Mouse (Mus musculus): ENCODE measurements around the gene Bdkrb2. TPM values are rescaled to one million over a fixed set of nuclear protein-coding genes. Genes with fewer than 3 reads are reported as not detected.

Bdkrb2 gene
- total RNA-seq, 2 experiments from 2014 or later = 2.1 to 2.5 TPM

DNA sequence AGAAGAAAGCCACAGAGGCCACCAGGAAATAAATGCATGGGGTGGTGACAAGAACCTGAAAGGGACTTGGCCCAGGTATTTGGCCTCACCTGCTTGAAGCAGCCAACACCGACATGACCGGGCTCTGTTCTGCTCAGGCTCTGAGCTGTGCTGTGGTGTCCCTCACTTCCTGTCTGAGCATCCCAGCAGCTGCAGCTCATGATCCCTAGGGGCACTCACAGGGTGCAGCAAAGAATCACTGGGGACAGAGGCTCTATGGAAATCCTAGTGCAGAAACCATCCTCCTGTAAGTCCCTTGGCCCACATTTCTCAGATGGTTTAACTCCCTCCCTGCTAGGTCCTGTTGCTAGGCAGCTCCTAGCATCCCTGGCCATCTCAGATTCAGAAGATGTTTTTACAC lies 15.9 kb upstream of the Bdkrb2 start:
- no peak for DNase-seq

DNA sequence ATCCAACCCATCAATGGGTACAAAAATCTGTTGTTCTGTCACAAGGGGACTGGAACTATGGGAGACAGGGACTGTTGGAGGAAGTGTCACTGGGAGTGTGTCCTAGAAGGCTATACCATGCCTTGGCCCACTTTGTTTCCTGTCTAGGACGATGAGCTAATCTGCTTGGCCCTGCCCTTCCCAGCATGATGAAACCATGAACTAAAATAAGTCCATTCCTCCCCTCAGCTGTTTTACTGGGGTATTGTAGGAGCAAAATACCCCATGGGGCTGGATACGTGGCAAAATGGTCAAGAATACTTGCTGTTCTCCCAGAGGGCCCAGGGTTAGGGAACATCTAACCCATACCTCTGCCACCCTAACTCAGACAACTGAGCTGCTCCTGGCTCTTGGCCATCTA lies 15.0 kb upstream of the Bdkrb2 start:
- DNase-seq = no peak

DNA sequence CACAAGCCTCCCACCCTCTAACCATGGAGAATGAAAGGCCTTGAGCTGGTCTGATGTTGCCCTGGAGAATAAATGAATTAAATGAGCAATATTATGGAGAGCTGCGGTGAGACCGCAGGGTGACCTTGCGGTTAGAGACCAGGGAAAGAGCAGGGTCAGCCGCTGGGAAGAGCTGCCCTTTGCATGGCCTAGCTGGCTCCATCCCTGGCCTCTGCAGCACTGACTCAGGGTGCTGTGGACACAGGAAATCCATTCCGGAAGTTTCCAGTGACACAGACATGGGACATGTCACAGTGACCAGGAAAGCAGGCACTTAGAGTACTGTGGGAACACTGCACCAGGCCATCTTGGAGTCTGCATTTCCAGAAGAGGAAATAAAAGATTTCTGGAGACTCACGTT lies 14.1 kb upstream of the Bdkrb2 start:
- no peak for DNase-seq

DNA sequence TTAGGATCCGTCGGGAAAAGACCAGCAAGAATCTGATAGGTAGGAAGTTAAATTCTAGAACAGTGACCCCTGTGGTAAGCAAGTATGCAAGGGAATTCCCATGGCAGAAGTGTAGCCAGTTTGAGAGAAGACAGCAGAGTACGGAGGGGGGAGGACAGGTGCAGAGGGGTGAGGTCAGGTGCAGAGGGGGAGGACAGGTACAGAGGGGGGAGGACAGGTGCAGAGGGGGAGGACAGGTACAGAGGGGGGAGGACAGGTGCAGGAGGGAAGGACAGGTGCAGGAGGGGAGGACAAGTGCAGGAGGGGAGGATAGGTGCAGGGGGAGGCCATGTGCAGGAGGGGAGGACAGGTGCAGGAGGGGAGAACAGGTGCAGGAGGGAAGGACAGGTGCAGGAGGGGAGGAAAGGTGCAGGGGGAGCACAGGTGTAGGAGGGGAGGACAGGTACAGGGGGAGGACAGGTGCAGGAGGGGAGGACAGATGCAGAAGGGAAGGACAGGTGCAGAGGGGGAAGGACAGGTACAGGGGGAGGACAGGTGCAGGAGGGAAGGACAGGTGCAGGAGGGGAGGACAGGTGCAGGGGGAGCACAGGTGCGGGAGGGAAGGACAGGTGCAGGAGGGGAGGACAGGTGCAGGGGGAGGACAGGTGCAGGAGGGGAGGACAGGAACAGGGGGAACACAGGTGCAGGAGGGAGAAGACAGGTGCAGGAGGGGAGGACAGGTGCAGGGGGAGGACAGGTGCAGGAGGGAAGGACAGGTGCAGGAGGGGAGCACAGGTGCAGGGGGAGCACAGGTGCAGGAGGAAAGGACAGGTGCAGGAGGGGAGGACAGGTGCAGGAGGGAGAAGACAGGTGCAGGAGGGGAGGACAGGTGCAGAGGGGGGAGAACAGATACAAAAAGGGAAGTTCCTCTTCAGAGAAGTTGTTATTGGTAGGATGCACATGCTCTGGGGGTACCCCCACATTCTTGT lies 12.9 kb upstream of the Bdkrb2 start:
- no peak for DNase-seq

DNA sequence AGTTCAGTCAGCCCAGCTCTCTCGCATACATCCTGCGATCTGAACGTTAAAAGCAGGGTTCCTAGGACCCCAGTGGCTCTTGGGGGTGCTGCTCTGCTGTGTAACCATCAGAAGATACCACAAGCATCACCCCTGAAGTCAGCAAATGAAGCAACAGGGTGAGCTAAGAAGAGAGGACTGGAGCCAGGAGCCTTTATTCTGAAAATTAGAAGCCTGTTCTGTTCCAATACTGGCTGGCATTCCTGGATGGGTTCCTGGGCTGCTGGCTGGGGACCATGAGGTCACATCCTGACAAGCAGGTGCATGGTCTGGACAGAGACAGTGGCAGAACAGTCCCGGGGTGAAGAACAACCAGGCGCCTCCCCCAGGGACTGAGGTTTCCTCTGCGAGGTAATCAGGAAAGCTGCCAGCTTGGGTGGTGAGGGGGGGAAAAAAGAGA lies 11.5 kb upstream of the Bdkrb2 start:
- DNase-seq = no peak

DNA sequence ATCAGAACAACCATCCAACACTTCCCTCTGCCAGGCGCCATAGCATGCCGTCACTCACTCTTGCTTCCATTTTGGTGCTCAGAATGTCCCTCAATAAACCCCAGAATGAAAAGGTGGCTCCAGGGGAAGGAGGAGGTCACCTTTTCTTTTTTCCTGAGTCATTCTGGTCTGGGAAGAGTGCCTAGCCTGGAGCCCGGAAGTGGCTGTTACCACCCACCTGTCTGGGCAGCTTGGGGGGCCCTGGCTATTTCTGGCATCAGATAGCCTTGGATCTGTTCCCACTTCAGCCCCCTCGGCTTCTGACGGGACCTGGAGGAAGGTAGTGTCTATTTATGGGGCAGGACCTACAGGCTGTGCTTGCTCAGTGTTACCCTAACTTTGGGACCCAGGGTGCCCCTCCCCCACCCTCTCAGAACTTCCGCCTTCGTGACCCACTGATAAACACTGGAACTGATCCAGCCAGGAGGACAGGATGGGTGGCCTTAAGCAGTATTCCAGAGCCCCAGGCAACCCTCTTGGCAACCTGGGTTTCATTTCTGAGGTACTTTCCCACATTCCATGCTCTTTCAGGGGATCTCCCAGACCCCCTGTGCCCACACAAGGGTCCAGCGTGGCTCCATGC lies 8.8 kb upstream of the Bdkrb2 start:
- no peak for DNase-seq

DNA sequence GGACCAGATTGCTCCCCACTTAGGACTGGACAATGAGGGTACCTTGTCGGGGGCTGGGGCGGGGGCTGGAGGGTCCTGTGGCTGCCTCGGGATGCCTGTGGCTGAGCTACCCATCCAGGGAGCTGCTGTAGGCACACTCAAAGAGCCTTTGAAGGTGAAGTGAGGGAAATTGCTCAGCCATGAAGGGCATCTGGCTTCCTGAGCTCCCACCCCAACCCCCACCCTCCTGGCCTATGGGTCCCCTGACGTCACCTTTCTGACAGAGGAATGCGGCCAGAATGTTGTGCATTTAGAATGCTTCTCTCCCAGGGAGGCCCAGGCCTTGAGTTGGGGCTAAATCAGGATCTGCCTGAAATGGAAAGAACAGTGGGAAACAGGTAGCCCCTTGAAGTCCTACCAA lies 7.9 kb upstream of the Bdkrb2 start:
- no peak for DNase-seq

DNA sequence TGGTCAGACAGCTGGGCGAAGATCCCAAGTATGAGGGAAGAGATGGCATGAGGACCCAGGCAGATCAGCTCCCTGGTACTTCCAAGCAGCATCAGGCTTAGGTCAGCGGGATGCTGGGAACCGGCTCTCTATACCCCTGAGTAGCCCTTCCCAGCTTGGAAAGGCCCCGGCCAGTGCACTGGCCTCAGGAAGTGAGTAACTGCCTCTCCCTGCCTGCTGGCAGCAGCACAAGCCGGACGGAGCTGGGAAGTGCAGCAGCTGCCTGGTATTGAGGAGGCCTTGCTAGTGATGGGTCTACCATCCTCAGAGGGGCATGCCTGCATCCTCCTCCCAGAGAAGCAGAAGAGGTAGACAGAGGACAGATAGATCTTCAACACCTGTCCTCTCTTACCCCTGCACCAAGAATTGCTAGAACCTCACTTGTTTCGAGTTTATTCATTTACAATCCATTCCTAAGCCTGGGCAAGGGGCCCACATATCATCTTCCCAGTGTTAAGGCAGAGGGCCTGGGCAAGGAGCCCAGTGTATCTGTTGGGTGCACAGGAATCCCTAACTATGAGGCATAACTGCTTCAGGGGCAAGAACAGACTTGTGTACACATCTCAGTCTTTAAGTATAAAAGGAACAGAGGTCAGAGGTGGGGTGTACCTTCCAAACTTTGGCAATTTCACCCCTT lies 5.6 kb upstream of the Bdkrb2 start:
- peak; percentile 72 for DNase-seq

DNA sequence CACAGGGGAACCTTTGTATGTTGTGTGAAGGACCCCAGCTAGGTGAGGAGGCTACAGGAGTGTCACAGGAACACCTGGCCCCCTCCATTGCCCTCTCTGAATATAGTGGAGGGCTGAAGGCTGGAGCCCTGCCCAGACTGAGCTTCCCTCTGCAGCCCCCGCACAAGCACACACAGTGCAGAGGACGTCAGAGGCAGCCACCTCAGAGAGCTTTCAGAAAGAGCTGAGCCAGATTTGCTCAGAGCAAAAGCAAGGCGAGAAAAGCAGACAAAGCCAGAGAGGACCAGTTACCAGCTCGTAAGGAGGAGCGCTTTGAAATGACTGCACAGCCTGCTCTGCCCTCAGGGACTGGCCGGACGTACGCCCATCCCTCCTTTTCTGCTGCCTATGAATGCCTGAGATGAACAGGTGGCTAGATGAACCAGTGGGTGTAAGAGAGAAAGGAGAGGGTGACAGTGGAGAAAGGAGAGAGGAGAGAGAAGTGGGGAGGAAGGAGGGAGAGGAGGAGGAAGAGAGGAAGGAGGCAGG lies 2.0 kb upstream of the Bdkrb2 start:
- no peak for DNase-seq

DNA sequence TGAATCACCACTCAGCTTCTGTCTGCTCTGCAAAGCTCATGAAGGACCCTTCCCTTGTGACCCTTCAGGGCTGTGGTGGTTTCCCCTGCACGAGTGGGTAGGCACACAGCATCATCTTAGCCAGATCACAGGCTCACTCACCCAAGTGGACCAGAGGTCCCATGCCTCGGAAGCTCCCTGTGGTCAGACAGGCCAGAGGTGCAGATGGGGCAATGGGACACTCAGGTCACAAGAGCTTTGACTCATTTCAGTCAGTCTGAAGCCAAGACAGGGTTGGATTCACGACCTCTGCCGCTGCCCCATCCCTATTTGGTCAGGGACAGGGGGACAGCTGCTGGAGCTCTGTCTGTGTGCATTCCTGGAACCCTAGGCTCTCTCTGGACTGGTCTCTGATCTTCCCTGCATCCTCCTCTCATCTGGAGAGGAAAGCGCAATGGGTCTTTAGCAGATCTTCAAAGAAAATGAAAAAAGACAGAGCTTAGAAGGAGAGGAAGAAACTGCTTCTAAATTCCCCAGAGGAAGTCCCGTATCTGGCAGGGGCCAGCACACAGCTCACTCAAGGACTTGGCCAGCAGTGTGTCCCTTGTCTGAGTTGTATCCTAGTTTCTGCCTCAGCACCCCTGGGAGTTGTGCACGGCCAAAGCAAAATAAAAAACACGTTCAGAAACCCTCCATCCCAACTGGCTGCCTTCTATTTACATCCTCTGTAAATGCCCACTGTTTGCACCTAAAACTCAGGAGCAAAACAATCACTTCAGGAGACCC lies 788 bp upstream of the Bdkrb2 start:
- DNase-seq = no peak

DNA sequence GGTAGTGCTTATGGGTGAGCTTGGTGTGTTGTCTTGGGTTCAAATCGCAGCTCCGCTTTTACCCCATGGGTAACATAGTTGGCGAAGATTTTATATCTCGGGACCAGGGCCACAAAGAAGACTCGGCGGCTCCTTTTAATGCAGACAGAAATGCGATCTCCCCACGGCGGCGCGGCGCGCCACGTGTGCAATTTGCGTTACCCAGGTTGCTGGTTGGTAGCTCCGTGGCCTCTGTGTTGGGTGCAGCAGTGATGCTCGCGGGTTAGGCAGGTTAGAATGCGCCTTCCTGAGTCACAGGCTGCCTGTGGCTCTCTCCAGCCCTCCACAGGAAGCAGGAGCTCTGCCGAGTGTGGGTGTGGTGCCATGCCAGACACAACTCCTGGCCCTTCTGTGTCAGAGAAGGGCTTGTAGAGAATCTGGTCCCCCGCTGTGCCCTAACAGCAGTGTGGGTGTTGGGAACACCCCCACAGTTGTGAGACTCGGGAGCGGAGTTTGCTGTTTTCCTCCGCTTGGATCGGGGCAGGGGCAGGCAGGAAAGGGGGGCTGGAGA lies 775 bp downstream of the Bdkrb2 start:
- no peak for DNase-seq

DNA sequence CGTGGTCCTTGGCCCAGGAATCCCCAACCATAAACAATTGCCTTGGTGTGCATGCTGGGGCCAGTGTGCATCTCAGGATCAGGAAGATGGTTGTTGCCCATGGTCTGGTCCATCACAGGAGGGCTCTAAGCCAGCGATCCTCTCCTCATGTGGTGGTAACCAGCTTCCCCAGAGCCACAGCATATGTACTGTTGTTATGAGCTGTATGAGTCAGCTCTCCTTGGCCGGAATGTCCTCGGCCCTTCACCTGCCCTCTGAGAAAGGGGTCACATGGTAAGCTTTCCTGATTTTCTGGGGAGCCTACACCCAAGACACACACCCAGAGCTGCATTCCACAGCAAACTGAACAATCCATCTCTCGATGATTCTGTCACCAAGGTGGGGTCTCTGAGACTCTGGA lies 2.2 kb downstream of the Bdkrb2 start:
- DNase-seq = no peak

DNA sequence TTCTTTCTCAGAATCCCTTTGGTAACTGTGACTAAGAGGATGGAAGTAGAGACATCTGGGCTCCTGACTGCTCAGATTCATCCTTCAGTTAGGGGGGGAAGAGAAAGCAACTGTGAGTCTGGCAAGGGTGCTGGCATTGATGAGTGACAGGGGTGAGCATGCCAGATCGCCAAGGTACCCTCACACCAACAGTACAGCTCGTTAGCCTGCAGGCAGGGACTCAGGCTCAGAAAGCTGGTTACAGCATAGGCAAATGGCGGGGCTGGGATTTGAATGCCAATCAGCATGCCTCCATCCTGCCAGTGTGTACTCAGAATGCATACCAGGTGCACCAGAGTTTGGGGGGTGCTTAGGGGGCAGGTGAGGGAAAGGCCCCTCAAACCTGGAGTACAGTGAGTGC lies 8.8 kb downstream of the Bdkrb2 start:
- no peak for DNase-seq

DNA sequence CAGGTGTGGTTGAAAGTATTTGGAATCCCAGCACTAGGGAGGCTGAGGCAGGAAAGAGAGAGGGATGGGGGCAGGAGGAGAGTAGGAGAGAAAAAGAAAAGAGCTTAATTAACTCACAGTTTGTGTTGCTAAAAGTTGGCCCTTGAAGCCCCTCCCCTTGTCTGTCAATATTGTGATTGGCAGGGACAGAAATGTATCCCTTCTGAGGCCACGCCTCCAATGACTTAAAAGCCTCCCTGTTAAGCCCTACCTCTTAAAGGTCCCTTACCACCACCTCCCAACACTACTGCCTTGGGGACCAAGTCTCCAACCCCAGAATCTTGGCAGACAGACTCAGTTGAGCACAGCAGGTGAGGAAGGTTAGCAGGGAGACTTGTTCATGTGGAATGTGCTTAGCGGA lies 9.6 kb downstream of the Bdkrb2 start:
- no peak for DNase-seq

DNA sequence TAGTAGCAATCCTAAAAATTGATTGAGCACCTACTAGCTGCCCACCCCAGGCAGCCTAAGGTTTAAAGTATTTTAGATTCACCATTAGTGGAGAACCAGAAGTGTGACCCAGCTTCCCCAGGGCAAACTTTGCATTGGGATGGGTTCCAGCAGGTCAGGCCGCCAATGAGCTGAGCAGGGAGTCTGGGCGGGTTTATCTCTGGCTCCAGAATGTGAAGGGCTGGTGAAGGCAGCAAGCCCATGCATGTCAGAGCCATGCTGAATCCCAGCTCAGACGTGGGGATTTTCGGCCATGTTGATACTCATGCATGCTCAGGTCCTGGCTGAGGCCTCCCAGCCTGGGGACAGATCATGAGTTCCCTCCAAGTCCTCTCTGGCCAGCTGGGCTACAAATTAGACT lies 11.3 kb downstream of the Bdkrb2 start:
- DNase-seq = no peak

DNA sequence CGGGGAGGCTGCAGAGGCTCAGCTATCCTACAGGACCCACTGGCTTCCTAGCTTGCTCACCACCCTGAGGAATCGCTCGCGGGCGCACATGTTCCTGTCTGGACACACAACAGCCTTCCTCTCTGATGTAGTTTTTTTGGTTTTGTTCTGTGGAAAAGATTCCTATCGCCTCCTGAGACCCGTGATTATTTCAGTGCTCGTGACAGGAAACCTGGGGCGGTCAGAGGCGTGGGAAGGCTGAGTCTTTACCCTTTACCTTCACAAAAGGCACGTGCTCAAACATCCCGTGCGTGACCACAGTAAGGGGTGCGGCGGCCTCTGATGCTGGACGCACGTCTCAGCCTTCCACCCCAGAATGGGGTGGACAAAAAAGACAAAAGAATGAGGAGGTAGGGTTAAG lies 17.5 kb downstream of the Bdkrb2 start:
- DNase-seq = no peak

DNA sequence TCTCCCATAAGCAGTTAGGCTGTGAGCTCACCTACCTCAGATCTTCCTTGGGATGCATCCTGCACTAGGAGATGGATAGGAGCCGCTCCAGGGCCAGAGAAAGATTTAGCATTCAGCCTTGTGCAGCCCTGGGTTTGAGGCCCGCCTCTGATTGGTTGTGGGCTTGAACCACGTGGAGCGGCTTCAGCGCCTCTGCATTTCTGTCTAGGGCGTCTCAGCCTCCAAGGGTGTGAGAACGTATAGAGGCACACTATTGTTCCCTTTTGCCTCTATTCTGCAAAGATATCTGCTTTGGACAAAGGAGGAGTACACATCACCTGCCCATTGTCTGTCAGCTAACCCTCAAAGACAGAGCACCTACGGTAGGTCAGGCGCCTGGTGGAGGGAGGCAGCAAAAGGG lies 19.5 kb downstream of the Bdkrb2 start:
- no peak for DNase-seq

DNA sequence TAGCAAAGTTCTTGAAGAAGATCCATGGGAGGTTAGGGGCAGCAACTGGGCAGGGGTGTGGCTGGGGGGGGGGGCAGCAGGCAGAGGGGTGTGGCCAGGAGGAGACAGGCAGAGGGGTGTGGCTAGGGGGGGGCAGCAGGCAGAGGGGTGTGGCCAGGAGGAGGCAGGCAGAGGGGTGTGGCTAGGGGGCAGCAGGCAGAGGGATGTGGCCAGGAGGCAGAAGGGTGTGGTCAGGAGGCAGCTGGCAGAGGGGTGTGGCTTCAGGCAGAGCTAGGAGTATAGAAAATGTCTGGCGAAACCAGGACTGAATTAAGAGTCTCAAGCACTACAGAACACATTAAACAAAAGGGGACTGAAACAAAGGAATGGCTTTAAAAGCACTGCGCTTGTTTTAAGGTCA lies 20.5 kb downstream of the Bdkrb2 start:
- no peak for DNase-seq

DNA sequence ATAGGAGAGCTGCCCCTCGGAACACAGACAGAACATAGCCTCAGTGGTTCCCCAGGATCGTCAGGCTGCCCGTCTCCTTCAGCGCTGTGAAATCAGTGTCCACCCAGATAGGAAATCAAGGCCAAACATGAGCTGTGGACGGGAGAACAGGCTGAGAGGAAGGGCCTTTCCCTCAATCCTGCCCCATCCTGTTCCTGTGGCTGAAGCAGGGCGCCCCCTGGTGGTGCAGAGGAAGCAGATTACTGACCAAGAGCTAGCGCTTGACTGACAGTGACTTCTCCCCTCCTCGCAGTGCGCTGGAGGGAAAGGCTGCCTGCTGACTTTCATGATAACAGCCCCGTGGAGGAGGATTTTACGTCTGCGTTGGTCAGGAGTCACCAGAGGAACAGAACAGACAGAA lies 21.8 kb downstream of the Bdkrb2 start:
- DNase-seq = peak; percentile 84

DNA sequence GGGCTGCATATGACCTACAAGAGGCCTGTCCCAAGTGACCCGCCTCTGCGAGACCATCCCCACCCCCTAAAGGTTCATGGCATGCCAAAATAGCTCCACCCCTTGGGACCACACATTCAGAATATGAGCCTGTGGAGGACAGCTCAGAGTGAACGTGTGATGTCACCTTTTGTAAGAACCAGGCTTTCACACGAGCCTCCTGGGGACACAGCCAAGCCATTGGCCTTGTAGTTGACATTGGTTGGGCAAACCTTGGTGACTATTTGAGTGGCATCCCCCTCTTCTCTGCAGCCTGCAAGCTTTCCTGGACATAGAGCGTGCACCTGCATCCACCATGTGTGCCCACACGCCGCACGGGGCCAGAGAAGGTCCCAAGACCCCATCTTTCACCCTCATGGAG lies 24.5 kb downstream of the Bdkrb2 start:
- no peak for DNase-seq

DNA sequence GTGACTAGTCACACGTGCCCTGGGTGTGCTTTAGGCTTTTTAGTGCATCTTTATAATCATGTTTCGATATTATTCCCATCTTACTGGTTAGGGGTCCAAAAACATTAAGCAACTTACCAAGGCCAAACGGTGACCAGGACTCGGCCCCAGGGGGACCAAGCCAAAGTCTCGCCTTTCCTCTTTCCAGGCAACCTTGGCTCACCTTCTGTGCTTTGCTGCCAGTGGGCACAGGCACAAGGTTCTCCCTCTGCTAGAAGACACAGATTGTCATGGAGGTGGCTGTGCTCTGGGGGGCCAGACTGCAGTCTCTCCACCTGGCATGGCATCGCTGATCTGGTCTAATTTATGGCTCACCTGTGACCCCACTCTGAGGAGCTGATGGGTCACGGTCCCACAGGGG lies 27.8 kb downstream of the Bdkrb2 start:
- no peak for DNase-seq

DNA sequence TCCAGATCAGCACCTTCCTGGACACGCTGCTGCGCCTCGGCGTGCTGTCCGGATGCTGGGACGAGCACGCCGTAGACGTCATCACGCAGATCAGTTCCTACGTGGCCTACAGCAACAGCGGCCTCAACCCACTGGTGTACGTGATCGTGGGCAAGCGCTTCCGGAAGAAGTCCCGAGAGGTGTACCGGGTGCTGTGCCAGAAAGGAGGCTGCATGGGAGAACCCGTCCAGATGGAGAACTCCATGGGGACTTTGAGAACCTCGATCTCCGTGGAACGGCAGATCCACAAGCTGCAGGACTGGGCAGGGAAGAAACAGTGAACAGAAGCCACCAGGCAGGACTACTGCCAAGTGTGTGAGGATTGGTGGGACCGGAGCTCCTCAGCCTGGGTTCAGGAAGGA lies 29.3 kb downstream of the Bdkrb2 start:
- no peak for DNase-seq
